Mouse (Mus musculus): ENCODE results near the gene Pold1.

- TF ChIP-seq CTCF (IDR thresholded peaks at IDR 0.05; ENCODE audit: borderline replicate concordance, extremely low read depth, insufficient read depth, insufficient read length) (no peak), POLR2A (IDR thresholded peaks at IDR 0.05; ENCODE audit: borderline replicate concordance, extremely low read depth, insufficient read depth, insufficient read length, poor library complexity, severe bottlenecking) (no peak)
Measured at GRCm38 (mm10) chr7:44596996-44597538, 48.4 kb upstream of the Pold1 start.
